Mouse (Mus musculus): ENCODE results near the gene Pafah1b3.
A peak's percentile ranks its signal among the peaks of the same experiment; 100 is the strongest.
"Not testable (repeated sequence)": the region's sequence is repeated elsewhere in the genome, so short reads cannot be mapped to it uniquely, and the experiment has no call there.

Gene Pafah1b3

GRCm38 (mm10) chr7:25269029-25269428, 28.8 kb downstream of the Pafah1b3 start:
- no peak for DNase-seq (ENCODE audit: low read depth, low spot score)

DNA sequence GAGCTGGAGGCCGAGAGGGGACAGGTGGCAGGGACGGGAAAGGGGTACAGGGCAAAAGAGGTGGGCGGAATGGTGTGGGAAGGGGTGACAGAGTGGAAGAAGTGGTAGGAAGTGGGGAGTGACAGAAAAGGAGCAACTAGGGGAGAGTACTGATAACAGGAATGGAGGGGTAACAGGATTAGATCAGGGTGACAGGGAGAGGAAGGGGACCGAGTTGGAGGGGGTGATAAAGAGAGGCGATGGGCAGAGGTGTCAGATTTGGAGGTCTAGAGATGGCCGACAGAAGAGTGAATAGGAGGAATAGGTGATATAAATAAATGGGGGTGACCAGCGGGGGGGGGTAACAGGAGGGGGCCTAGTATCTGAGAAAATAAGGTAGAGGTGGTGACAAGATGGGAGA, 29.2 kb downstream of the Pafah1b3 start:
- DNase-seq (ENCODE audit: low read depth, low spot score): no peak

- DNase-seq (ENCODE audit: low read depth, low spot score): peak; percentile 100
Measured at GRCm38 (mm10) chr7:25267751-25268463, 29.9 kb downstream of the Pafah1b3 start.

- DNase-seq (ENCODE audit: low read depth, low spot score): peak; percentile 99
Measured at GRCm38 (mm10) chr7:25267301-25267750, 30.5 kb downstream of the Pafah1b3 start, which contains the start of gene Cic. Cic (plus strand) TSS chr7:25267704.

- DNase-seq (ENCODE audit: low read depth, low spot score): no peak
Measured at GRCm38 (mm10) chr7:25266180-25266962, 31.4 kb downstream of the Pafah1b3 start.

- DNase-seq (ENCODE audit: low read depth, low spot score): not testable (repeated sequence)
Measured at GRCm38 (mm10) chr7:25265743-25266142, 32.0 kb downstream of the Pafah1b3 start.

DNA sequence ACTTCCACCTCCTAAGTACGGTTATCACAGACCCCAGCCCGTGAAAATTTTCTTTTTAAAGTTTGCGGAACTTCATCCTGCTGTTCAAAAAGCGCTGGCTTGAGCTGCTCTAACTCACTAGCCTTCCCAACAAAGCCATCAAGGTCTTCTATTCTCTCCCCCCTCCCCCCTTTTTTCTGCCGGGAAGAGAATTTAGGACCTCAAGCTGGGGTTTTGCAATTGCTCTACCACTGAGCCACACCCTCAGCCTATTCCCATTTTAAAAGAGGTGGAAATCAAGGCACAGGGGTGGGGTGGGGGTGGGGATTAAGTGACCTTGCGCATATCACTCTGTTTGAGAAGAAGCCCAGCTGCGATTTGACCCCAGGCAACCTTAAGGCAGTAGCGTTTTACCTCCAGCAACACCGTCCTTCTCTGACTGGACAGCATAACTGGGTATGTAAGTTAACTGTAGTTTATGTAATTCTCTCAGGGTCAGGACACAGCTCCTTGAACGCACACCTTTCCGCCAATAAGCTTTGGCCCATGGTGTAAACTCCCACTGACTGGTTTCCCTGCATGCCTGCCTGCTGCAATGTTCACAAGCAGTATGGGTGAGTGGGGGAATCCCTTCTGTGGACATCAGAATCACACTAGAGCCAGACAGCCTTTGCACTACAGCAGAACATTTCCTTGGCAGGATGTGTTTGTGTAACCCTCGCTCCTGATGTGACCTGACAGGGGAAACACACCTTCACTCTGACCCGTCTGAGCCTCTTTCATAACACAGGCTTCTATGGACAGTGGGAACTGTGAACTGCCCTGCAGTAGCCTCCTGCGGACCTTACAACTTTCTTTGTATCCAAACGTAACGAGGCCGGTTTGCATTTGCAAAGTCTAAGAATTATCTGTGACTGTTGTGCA, 33.6 kb downstream of the Pafah1b3 start:
- no peak for DNase-seq (ENCODE audit: low read depth, low spot score)

- DNase-seq (ENCODE audit: low read depth, low spot score): no peak
Measured at GRCm38 (mm10) chr7:25261896-25262295, 35.9 kb downstream of the Pafah1b3 start.

GRCm38 (mm10) chr7:25251822-25252221, 46.0 kb downstream of the Pafah1b3 start:
- DNase-seq (ENCODE audit: low read depth, low spot score): no peak

GRCm38 (mm10) chr7:25251071-25251791, 46.6 kb downstream of the Pafah1b3 start:
- no peak for DNase-seq (ENCODE audit: low read depth, low spot score)

DNA sequence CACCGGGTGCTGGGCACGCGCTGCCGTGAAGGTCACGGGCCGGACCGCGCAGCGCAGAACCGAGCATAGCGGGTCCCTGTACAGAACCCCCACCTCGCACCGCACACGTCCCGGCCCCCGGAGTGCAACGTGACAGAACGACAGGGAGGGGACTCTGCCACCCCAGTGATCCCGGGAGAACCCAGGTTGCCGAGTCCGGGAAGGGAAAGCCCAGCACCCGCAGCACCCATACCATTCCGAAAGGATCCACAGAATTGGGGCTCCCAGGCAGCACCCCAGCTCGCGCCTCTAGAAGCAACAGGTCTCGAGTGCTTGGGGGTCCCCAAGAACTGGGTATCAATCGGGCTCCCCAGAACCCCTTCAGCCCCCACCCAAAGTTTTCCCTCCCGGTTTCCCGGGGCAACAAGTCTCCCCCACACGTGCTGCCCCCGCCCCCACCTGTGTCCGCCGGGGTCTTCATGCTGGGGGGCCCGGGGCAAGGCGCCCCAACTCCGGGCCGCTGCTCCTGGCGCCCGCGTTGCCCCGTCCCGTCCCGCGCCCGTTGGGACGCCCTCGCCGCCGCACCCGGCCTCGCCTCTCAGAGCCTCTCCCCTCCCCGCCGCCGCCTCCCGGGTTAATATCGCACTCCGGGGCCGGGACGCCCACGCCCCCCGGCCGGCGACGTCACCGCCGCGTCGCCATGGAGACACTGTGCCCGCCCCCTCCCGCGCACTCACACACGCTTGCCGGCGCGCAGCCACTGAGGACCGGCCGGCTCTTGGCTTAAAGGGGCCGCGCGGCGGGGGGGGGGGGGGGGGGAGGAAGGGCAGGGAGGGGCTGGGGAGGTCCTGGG, 47.4 kb downstream of the Pafah1b3 start, which contains the start of gene Erf:
Erf (minus strand) TSS at position 621 of the 832 bp plus-strand sequence.
- no peak for DNase-seq (ENCODE audit: low read depth, low spot score)

DNA sequence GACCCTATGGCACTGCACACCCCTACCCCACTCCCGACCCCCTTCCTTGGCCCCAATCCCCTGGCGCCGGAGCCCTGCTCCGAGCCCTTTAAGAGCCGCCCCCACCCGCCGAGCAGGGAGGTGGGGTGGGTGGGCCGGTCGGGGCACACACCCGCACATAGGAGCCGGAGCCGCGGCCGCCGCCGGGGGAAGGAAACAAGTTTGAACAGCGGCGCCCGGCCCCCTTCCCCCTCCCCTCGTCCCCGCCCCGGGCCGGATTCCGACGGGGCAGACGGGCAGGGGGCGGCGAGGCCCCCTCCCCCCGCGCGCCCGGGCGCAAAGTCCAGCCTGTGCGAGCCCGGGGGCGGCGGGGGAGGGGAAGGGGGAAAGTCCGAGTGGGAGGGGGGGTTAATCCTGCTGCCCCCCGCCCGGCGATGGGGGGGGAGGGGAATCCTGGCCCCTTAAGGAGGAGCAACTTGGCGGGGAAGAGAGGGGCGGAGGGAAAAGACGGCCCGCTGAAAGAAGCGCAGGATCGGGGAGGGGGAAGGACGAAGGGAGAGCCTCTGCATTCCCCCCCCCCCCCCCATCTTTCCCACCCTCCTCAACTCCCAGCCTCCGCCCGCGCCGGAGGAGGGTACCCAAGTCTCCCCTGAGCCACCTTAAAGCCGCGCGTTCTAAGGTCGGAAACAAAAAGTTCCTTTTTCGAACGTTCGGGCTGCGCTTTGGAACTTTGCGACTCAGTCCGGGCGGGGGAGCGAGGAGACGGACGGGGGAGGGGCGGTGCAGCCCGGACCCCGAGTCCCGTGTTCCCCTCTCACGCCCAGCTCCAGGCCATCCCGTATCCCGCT, 48.3 kb downstream of the Pafah1b3 start:
- no peak for DNase-seq (ENCODE audit: low read depth, low spot score)

- DNase-seq (ENCODE audit: low read depth, low spot score): no peak
Measured at GRCm38 (mm10) chr7:25248846-25249313, 48.9 kb downstream of the Pafah1b3 start.

GRCm38 (mm10) chr7:25248018-25248647, 49.7 kb downstream of the Pafah1b3 start:
- DNase-seq (ENCODE audit: low read depth, low spot score): peak; percentile 91

- DNase-seq (ENCODE audit: low read depth, low spot score): no peak
Measured at GRCm38 (mm10) chr7:25247498-25247897, 50.3 kb downstream of the Pafah1b3 start.

- DNase-seq (ENCODE audit: low read depth, low spot score): no peak
Measured at GRCm38 (mm10) chr7:25246759-25247137, 51.0 kb downstream of the Pafah1b3 start.

- no peak for DNase-seq (ENCODE audit: low read depth, low spot score)
Measured at GRCm38 (mm10) chr7:25246079-25246758, 51.6 kb downstream of the Pafah1b3 start.
